Mouse (Mus musculus) G1E (cell line): ENCODE results near the gene Cidec.

Source experiments
- CTCF ChIP-seq: IDR thresholded peaks from 2 replicates; pipeline ENCODE4 v1.5.1; 2012; ENCODE audit warnings: low read depth, low read length, inconsistent platforms, mixed read lengths
- GATA1 ChIP-seq: IDR thresholded peaks from 2 replicates; pipeline ENCODE4 v1.6.1; 2012; ENCODE audit warnings: borderline replicate concordance, low read length, inconsistent platforms, mixed read lengths
- POLR2AphosphoS5 ChIP-seq: IDR thresholded peaks from 2 replicates; pipeline ENCODE4 v1.6.1; 2012; ENCODE audit warnings: low read depth, low read length, inconsistent platforms; ENCODE audit not compliant: insufficient replicate concordance

GRCm38 (mm10) chr6:113468512-113468911 is 33.0 kb upstream of the Cidec start:
- TF ChIP-seq CTCF = no peak
- TF ChIP-seq POLR2AphosphoS5 = no peak
- TF ChIP-seq GATA1 = no peak
